Mouse (Mus musculus) hematopoietic stem cell, adult 5-6 weeks (primary cell): ENCODE measurements around the gene Dynlt1a. TPM values are rescaled to one million over a fixed set of nuclear protein-coding genes. Genes with fewer than 3 reads are reported as not detected.

Experiments used
- total RNA-seq: library from RNA; stranded (forward); fragments of 172-1452, 232-1000 nt; gene quantifications from 2 replicates; pipeline ENCODE4 v1.2.3, GENCODE M21; 2017

The Dynlt1a gene
- total RNA-seq, 1 experiment from 2014 or later, result 4.4 TPM

Other genes with a start within 250 kb of the Dynlt1a start
- gene Serac1, start 237.8 kb downstream of the Dynlt1a start, total RNA-seq, result 1.4 and 2.2 TPM in 2 replicates
- 43.6 and 54.4 TPM in 2 replicates for gene Gtf2h5, start 237.7 kb downstream of the Dynlt1a start, total RNA-seq
- gene Tulp4, start 211.1 kb downstream of the Dynlt1a start, total RNA-seq, result 10.1 and 16.3 TPM in 2 replicates
- gene Tmem181a, start 60.6 kb downstream of the Dynlt1a start, total RNA-seq, result 5.2 and 13.8 TPM in 2 replicates
- gene Dynlt1b, start 112.6 kb upstream of the Dynlt1a start, total RNA-seq, result 102 and 167 TPM in 2 replicates